Mouse (Mus musculus) intestine, embryonic 16.5 days (tissue): Measurements from ENCODE around the gene Kifc3. TPM values are rescaled to one million over a fixed set of nuclear protein-coding genes. Genes with fewer than 3 reads are reported as not detected.

ENCODE experiments used
- ATAC-seq: fragments of 200-750 bp; cut with Nextera tagmentation; 2 replicates; pipeline ENCODE4 v1.8.0; 2017; ENCODE audit warnings: moderate TSS enrichment, moderate library complexity
- H3K27ac ChIP-seq: fragments of 300-500 bp; sonication (generic); 2 replicates; pipeline ENCODE4 v1.5.1; 2014; ENCODE audit warnings: mild to moderate bottlenecking, low read length
- H3K27me3 ChIP-seq: fragments of 300-500 bp; sonication (generic); replicated peaks from 2 replicates; pipeline ENCODE4 v1.6.1; 2014; ENCODE audit warnings: low read length, control low read depth, mixed read lengths; ENCODE audit not compliant: control insufficient read depth, insufficient read depth
- H3K36me3 ChIP-seq: fragments of 300-500 bp; sonication (generic); 2 replicates; pipeline ENCODE4 v1.6.1; 2014; ENCODE audit warnings: low read length, control low read depth; ENCODE audit not compliant: control insufficient read depth, insufficient read depth
- H3K4me1 ChIP-seq: fragments of 300-500 bp; sonication (generic); 2 replicates; pipeline ENCODE4 v1.6.1; 2014; ENCODE audit warnings: low read length, control low read depth, mixed read lengths; ENCODE audit not compliant: control insufficient read depth, insufficient read depth
- H3K4me2 ChIP-seq: fragments of 300-500 bp; sonication (generic); 2 replicates; pipeline ENCODE4 v1.6.1; 2014; ENCODE audit warnings: low read depth, low read length, control low read depth
- H3K4me3 ChIP-seq: fragments of 300-500 bp; sonication (generic); 2 replicates; pipeline ENCODE4 v1.5.1; 2014; ENCODE audit warnings: mild to moderate bottlenecking, low read length
- H3K9ac ChIP-seq: fragments of 300-500 bp; sonication (generic); 2 replicates; pipeline ENCODE4 v1.6.1; 2014; ENCODE audit warnings: low read depth, low read length
- H3K9me3 ChIP-seq: fragments of 300-500 bp; sonication (generic); 2 replicates; pipeline ENCODE4 v1.6.1; 2016; ENCODE audit warnings: low read length, control low read depth; ENCODE audit not compliant: control insufficient read depth
- WGBS: fragments of 180-500 bp; shearing (Covaris S2); extraction: QIAGEN DNeasy Blood & Tissue Kit; methylation state at CpG from one replicate; pipeline ENCODE4 v1.1.7; 2014; 5-methylcytosine and 5-hydroxymethylcytosine counted together
- polyA plus RNA-seq: library from polyadenylated mRNA; unstranded; fragments of >200 nt; fragmentation: Nextera tagmentation; extraction: Ambion mirVana; gene quantifications from 2 replicates; pipeline ENCODE4 v1.2.1, GENCODE M21; 2015

Kifc3 gene
- polyA plus RNA-seq, 1 experiment from 2014 or later = 23.4 TPM

GRCm38 (mm10) chr8:95154654-95155053 lies 48.0 kb downstream of the Kifc3 start:
- Histone ChIP-seq H3K36me3 (no peaks in the 10 kb centered on the region), H3K9ac (no peak overlapping the region), H3K9me3 (no peaks in the 10 kb centered on the region), H3K4me2 (no peak overlapping the region), H3K27me3 (no peaks in the 10 kb centered on the region), H3K27ac (no peak overlapping the region), H3K4me3 (no peak overlapping the region), H3K4me1 (peaks cover 14% of the 10 kb centered on the region)
- 27% methylated on average over 6 of the region's 6 CpGs for WGBS
- ATAC-seq = 0 out of 2 replicates have a peak, but pooled peaks have one; percentile 26

- H3K9ac ChIP-seq = no peak overlapping the region
- no peaks in the 10 kb centered on the region for H3K27me3 ChIP-seq
- H3K9me3 ChIP-seq = no peaks in the 10 kb centered on the region
- no peak overlapping the region for H3K27ac ChIP-seq
- H3K4me1 ChIP-seq = peaks cover 14% of the 10 kb centered on the region
- H3K4me3 ChIP-seq = no peak overlapping the region
- no peak for ATAC-seq
- H3K36me3 ChIP-seq = no peaks in the 10 kb centered on the region
- WGBS = 69% methylated on average over 4 of the region's 4 CpGs
- no peak overlapping the region for H3K4me2 ChIP-seq
Measured at GRCm38 (mm10) chr8:95154056-95154455, 48.6 kb downstream of the Kifc3 start.

- peaks cover 24% of the 10 kb centered on the region for H3K4me1 ChIP-seq
- no peaks in the 10 kb centered on the region for H3K27me3 ChIP-seq
- 84% methylated on average over 3 of the region's 3 CpGs for WGBS
- H3K4me2 ChIP-seq = no peak overlapping the region
- ATAC-seq = no peak
- no peak overlapping the region for H3K4me3 ChIP-seq
- H3K27ac ChIP-seq = no peak overlapping the region
- no peaks in the 10 kb centered on the region for H3K36me3 ChIP-seq
- H3K9me3 ChIP-seq = no peaks in the 10 kb centered on the region
- no peak overlapping the region for H3K9ac ChIP-seq
Measured at GRCm38 (mm10) chr8:95150608-95151007, 52.0 kb downstream of the Kifc3 start.

- no peaks in the 10 kb centered on the region for H3K36me3 ChIP-seq
- peaks cover 23% of the 10 kb centered on the region for H3K4me1 ChIP-seq
- 43% methylated on average over 10 of the region's 10 CpGs for WGBS
- no peak overlapping the region for H3K27ac ChIP-seq
- no peak overlapping the region for H3K4me2 ChIP-seq
- no peaks in the 10 kb centered on the region for H3K9me3 ChIP-seq
- H3K27me3 ChIP-seq = no peaks in the 10 kb centered on the region
- ATAC-seq = no peak
- no peak overlapping the region for H3K9ac ChIP-seq
- H3K4me3 ChIP-seq = no peak overlapping the region
Measured at GRCm38 (mm10) chr8:95149426-95149825, 53.2 kb downstream of the Kifc3 start.

- Histone ChIP-seq H3K4me3 (no peak overlapping the region), H3K4me1 (peaks cover 43% of the 10 kb centered on the region), H3K27me3 (no peaks in the 10 kb centered on the region), H3K9ac (no peak overlapping the region), H3K4me2 (no peak overlapping the region), H3K9me3 (no peaks in the 10 kb centered on the region), H3K27ac (no peak overlapping the region), H3K36me3 (no peaks in the 10 kb centered on the region)
- 89% methylated on average over 5 of the region's 5 CpGs for WGBS
- no peak for ATAC-seq
Measured at GRCm38 (mm10) chr8:95146846-95147245, 55.8 kb downstream of the Kifc3 start.

- Histone ChIP-seq H3K4me2 (no peak overlapping the region), H3K27me3 (no peaks in the 10 kb centered on the region), H3K27ac (peak overlapping the region; percentile 33; the same call in 1 of the 2 replicates), H3K4me1 (peaks cover 47% of the 10 kb centered on the region), H3K36me3 (no peaks in the 10 kb centered on the region), H3K9ac (no peak overlapping the region), H3K9me3 (no peaks in the 10 kb centered on the region), H3K4me3 (no peak overlapping the region)
- peak; percentile 12 for ATAC-seq
- WGBS = 57% methylated on average over 2 of the region's 2 CpGs
Measured at GRCm38 (mm10) chr8:95146044-95146745, 56.4 kb downstream of the Kifc3 start.

- Histone ChIP-seq H3K4me1 (peaks cover 54% of the 10 kb centered on the region), H3K27ac (peak overlapping the region; percentile 90), H3K4me3 (no peak overlapping the region), H3K9ac (no peak overlapping the region), H3K36me3 (no peaks in the 10 kb centered on the region), H3K27me3 (no peaks in the 10 kb centered on the region), H3K9me3 (no peaks in the 10 kb centered on the region), H3K4me2 (peak overlapping the region; percentile 17; the same call in 1 of the 2 replicates)
- 47% methylated on average over 2 of the region's 2 CpGs for WGBS
- ATAC-seq = peak; percentile 73
Measured at GRCm38 (mm10) chr8:95144631-95145015, 58.0 kb downstream of the Kifc3 start.

GRCm38 (mm10) chr8:95143805-95144630 lies 58.6 kb downstream of the Kifc3 start:
- WGBS = 64% methylated on average over 6 of the region's 6 CpGs
- Histone ChIP-seq H3K4me1 (peaks cover 58% of the 10 kb centered on the region), H3K9me3 (no peaks in the 10 kb centered on the region), H3K27me3 (no peaks in the 10 kb centered on the region), H3K27ac (peak overlapping the region; percentile 90), H3K4me3 (no peak overlapping the region), H3K36me3 (no peaks in the 10 kb centered on the region), H3K9ac (no peak overlapping the region), H3K4me2 (peak overlapping the region; percentile 17; the same call in 1 of the 2 replicates)
- ATAC-seq = peak; percentile 58

GRCm38 (mm10) chr8:95142985-95143804 lies 59.4 kb downstream of the Kifc3 start:
- H3K27ac ChIP-seq = peak overlapping the region; percentile 90
- H3K4me1 ChIP-seq = peaks cover 65% of the 10 kb centered on the region
- no peaks in the 10 kb centered on the region for H3K27me3 ChIP-seq
- no peaks in the 10 kb centered on the region for H3K36me3 ChIP-seq
- 21% methylated on average over 17 of the region's 17 CpGs for WGBS
- H3K9me3 ChIP-seq = no peaks in the 10 kb centered on the region
- peak overlapping the region; percentile 77 for H3K4me3 ChIP-seq
- peak overlapping the region; percentile 92 for H3K4me2 ChIP-seq
- no peak for ATAC-seq
- peak overlapping the region; percentile 87 for H3K9ac ChIP-seq
